Mouse (Mus musculus) thymus, postnatal 14 days (tissue): Measurements from ENCODE around the gene Rilp.

Experiments used
- DNase-seq: peaks from one replicate; pipeline ENCODE4 v3.0.0; 2021

The Rilp gene

GRCm38 (mm10) chr11:75509741-75510626, at the start of gene Rilp:
Gene Rilp, plus strand, starts transcription at chr11:75510094.
- peak; percentile 75 for DNase-seq

- peak; percentile 91 for DNase-seq
Observed at GRCm38 (mm10) chr11:75460103-75460843, 49.6 kb upstream of the Rilp start.

- peak; percentile 99 for DNase-seq
Observed at GRCm38 (mm10) chr11:75460844-75461742, 48.8 kb upstream of the Rilp start, which contains the start of gene Tlcd2. Gene Tlcd2, plus strand, starts transcription at chr11:75461715.

- DNase-seq, result no peak
Observed at GRCm38 (mm10) chr11:75461743-75462252, 48.1 kb upstream of the Rilp start.

- peak; percentile 65 for DNase-seq
Observed at GRCm38 (mm10) chr11:75462253-75462783, 47.6 kb upstream of the Rilp start.

- peak; percentile 56 for DNase-seq
Observed at GRCm38 (mm10) chr11:75462865-75463336, 47.0 kb upstream of the Rilp start.

GRCm38 (mm10) chr11:75463624-75464023, 46.3 kb upstream of the Rilp start:
- DNase-seq, result no peak

GRCm38 (mm10) chr11:75464417-75464816, 45.5 kb upstream of the Rilp start:
- no peak for DNase-seq

GRCm38 (mm10) chr11:75465051-75465450, 44.8 kb upstream of the Rilp start:
- no peak for DNase-seq

- DNase-seq, result no peak
Observed at GRCm38 (mm10) chr11:75466731-75467505, 43.0 kb upstream of the Rilp start.

- peak; percentile 42 for DNase-seq
Observed at GRCm38 (mm10) chr11:75467512-75468215, 42.2 kb upstream of the Rilp start.

- no peak for DNase-seq
Observed at GRCm38 (mm10) chr11:75468410-75468809, 41.5 kb upstream of the Rilp start.

GRCm38 (mm10) chr11:75469261-75469660, 40.6 kb upstream of the Rilp start:
- DNase-seq, result no peak

- no peak for DNase-seq
Observed at GRCm38 (mm10) chr11:75470675-75471074, 39.2 kb upstream of the Rilp start.

GRCm38 (mm10) chr11:75472469-75473081, 37.3 kb upstream of the Rilp start:
- DNase-seq, result no peak

- DNase-seq, result no peak
Observed at GRCm38 (mm10) chr11:75473376-75473775, 36.5 kb upstream of the Rilp start.

GRCm38 (mm10) chr11:75486192-75486591, 23.7 kb upstream of the Rilp start:
- DNase-seq, result no peak

- peak; percentile 96 for DNase-seq
Observed at GRCm38 (mm10) chr11:75486601-75487285, 23.2 kb upstream of the Rilp start, which contains the start of gene Prpf8. Gene Prpf8, plus strand, starts transcription at chr11:75486816.

- DNase-seq, result no peak
Observed at GRCm38 (mm10) chr11:75487496-75487895, 22.4 kb upstream of the Rilp start.
